Mouse (Mus musculus): ENCODE results near the gene 1700025G04Rik. TPM values are rescaled to one million over a fixed set of nuclear protein-coding genes. Genes with fewer than 3 reads are reported as not detected.

1700025G04Rik gene
- total RNA-seq, 1 experiment from 2014 or later, result 21.8 TPM

GRCm38 (mm10) chr1:151974424-151974823, 115.5 kb downstream of the 1700025G04Rik start:
- ATAC-seq (replicated peaks; ENCODE audit: low read depth, poor library complexity, severe bottlenecking), result no peak

GRCm38 (mm10) chr1:151973110-151973700, 116.7 kb downstream of the 1700025G04Rik start:
- no peak for ATAC-seq (replicated peaks; ENCODE audit: low read depth, poor library complexity, severe bottlenecking)

DNA sequence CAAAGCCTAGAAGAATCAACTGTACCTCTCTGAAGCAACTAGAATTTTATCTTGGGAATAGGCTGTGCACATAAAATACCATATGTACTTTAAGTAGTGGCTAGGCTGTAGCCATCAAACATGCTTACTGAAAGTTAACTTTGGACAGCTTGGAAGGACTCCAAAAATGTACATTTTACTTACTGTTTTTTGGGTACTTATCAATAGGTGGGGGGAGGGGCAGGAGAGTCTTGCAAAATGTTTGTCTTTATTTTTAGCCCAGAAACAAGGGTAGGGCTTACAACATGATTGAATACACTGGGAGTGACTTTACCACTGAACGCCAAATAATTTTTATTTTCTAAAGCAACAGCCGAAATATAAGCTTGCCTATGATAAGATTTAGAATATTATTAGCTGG, 118.3 kb downstream of the 1700025G04Rik start:
- no peak for ATAC-seq (replicated peaks; ENCODE audit: low read depth, poor library complexity, severe bottlenecking)

DNA sequence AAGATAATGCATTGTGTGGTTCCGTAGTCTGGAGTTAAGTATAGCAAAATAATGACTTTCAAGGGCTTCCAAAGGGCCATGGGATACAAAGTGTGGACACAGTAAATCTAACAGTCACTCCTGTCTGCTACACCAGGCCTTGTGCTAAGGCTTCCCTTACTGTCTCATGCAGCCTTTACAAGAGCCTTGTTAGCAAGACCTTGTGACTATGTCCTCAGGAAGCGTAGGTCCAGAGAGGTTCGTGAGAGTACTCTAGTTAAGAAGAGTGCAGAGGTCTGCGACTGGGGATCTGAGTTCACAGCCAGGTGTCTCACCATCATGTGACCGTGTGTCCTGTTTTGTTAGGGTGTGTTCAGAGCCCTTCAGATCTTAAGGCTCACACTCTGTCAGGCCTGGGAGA, 121.8 kb downstream of the 1700025G04Rik start:
- ATAC-seq (replicated peaks; ENCODE audit: low read depth, poor library complexity, severe bottlenecking), result no peak

DNA sequence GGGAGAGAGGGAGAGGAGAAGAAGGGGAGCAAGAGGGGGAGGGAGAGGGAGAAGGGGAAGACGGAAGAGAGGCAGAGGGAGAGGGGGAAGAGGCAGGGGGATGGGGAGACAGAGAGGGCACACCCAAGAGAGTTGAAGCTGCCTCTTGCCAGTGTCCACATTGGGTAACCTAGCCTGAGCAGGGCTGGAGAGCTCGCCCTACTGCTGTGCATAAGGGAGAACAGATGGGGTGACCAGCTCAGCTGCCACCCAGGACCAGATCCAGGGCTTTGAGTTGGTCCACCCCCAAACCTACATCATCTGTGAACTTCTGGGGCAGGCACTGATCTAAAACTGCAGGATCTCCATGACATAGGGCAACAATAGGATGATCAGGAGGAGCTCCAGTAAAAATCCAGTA, 125.1 kb downstream of the 1700025G04Rik start:
- ATAC-seq (replicated peaks; ENCODE audit: low read depth, poor library complexity, severe bottlenecking), result no peak

- no peak for ATAC-seq (replicated peaks; ENCODE audit: low read depth, poor library complexity, severe bottlenecking)
Observed at GRCm38 (mm10) chr1:151963248-151963647, 126.7 kb downstream of the 1700025G04Rik start.

DNA sequence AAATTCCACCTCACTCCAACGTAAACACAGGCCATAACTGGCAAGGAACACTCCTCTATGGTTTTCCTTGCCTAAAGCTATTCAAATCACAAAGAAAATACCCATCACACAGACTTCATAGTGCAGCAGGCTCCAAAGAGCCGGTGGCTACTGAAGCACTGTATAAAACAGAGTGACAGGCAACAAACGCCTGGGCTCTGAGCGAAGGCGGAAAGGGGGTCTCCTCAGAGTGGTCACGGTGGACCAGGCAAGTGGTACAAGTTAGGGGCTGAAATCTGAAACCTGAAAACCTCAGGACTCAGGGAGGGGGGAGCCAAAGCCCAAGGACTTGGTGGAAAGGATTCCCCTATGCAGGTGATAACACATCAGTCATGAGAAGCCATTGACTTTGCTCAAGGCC, 127.8 kb downstream of the 1700025G04Rik start:
- no peak for ATAC-seq (replicated peaks; ENCODE audit: low read depth, poor library complexity, severe bottlenecking)

DNA sequence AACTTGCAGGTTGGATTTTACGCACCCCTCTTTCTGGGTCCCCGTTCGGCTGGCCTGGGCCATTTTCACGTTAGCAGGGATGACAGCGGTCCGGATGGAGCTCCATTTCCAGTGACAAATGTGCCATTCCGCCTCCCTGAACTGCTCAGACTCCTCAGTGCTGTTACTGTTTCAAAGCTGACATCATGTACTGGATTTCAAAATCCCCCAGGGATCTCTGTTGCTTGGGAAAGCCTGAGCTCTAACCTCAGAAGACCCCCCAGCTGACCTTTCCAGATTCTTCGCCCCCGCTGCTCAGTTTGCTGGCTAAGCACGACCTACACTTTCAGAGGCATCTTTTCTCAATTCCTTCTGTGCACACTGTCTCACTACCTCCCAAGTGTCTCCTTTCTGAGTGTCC, 128.7 kb downstream of the 1700025G04Rik start:
- no peak for ATAC-seq (replicated peaks; ENCODE audit: low read depth, poor library complexity, severe bottlenecking)

- ATAC-seq (replicated peaks; ENCODE audit: low read depth, poor library complexity, severe bottlenecking), result no peak
Observed at GRCm38 (mm10) chr1:151959010-151959409, 130.9 kb downstream of the 1700025G04Rik start.

GRCm38 (mm10) chr1:151958442-151958841, 131.5 kb downstream of the 1700025G04Rik start:
- ATAC-seq (replicated peaks; ENCODE audit: low read depth, poor library complexity, severe bottlenecking), result peak; percentile 23; the same call in 1 of the 2 replicates

GRCm38 (mm10) chr1:151957669-151958068, 132.3 kb downstream of the 1700025G04Rik start:
- no peak for ATAC-seq (replicated peaks; ENCODE audit: low read depth, poor library complexity, severe bottlenecking)

DNA sequence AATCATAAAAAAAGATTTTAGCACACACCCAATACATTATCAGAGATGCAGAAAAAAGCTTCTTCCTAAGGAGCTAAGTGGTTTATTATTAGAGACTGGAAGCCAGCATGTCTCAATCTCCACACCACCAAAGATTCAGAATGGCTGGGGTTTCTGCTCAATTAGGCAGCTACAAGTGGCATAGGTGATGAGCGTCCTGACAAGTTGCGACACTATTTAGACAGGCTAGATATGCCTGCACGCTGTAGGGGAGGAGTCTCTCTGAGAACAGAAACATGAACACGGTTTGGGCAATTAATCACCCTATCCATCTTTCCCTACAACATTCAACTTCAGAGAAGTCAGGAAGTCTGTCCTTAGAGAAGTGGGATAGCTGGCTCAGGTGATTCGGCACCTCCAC, 134.1 kb downstream of the 1700025G04Rik start:
- ATAC-seq (replicated peaks; ENCODE audit: low read depth, poor library complexity, severe bottlenecking), result no peak

- ATAC-seq (replicated peaks; ENCODE audit: low read depth, poor library complexity, severe bottlenecking), result peak; percentile 94
Observed at GRCm38 (mm10) chr1:151953563-151953962, 136.4 kb downstream of the 1700025G04Rik start.

DNA sequence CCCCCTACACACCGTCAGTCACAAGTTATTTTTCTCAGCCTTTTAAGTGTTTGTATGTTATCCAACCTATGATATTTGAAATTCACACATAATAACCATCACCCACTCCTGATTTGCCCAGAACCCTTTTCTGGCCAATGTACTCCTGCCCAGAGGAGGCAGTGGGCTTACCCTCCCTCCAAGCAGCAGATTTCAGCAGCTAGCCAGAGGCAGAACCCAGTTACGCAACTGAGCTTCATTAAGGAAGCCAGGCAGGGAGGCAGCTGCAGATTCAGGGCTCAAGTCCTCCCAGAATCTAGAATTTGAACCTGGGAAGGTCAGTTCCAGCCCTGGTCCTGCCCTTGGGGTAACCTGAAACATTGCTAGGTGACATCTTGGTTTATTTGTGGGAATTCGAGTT, 141.9 kb downstream of the 1700025G04Rik start:
- ATAC-seq (replicated peaks; ENCODE audit: low read depth, poor library complexity, severe bottlenecking), result peak; percentile 62

DNA sequence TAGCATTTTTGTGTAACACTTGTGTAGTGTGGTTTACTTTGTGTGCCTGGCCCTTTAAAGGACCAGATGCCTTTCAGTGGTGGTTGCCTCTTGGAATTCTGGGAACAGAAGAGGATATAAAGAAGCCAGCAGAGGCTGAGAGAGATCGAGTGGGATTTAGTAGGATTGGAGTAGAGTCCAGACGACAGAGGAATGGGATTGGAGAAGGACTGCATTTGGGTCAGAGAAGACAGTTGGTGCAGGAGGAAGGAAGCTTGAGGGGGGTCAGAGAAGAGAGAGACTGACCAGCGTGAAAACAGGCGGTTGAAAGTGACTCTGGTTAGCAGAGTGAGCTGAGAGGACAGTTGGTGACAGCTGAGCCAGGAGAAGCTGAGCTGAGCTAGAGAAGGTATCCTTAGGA, 142.4 kb downstream of the 1700025G04Rik start:
- ATAC-seq (replicated peaks; ENCODE audit: low read depth, poor library complexity, severe bottlenecking), result no peak

- peak; percentile 50; the same call in 1 of the 2 replicates for ATAC-seq (replicated peaks; ENCODE audit: low read depth, poor library complexity, severe bottlenecking)
Observed at GRCm38 (mm10) chr1:151944457-151945223, 145.3 kb downstream of the 1700025G04Rik start.

GRCm38 (mm10) chr1:151943681-151944237, 146.2 kb downstream of the 1700025G04Rik start:
- no peak for ATAC-seq (replicated peaks; ENCODE audit: low read depth, poor library complexity, severe bottlenecking)

DNA sequence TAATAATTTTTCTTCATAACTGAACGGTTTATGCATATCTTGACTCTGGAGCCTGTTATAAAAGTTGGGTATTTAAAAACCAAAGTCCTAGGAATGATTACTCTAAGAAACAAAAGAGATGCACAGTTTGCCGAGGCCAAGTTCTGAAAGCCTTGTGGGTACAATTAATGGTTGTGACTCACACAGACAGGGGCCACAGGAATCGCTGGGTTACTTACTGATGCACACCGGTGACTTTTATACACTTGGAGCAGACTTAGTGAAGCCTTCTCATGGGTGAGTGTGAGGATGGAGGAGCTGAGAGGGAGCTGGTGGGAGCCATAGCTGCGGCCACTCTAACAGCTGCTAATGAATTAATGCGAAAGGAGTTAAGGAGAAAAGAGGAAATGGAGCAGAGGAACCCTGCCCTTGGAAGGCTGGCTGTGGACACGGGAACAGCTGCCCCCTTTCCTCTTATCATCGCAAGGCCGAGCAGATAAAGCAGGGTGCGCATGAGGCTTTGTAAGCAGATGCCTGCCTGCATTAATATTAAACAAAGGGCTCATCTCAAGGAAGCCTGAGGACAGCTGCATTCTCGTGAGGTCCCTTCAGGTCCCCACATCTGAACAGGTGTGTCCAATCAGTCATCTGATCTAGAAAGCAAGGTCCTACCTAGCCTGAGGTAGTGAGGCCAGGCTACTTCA, 146.8 kb downstream of the 1700025G04Rik start:
- no peak for ATAC-seq (replicated peaks; ENCODE audit: low read depth, poor library complexity, severe bottlenecking)

GRCm38 (mm10) chr1:151939987-151940386, 149.9 kb downstream of the 1700025G04Rik start:
- peak; percentile 20; the same call in 1 of the 2 replicates for ATAC-seq (replicated peaks; ENCODE audit: low read depth, poor library complexity, severe bottlenecking)

DNA sequence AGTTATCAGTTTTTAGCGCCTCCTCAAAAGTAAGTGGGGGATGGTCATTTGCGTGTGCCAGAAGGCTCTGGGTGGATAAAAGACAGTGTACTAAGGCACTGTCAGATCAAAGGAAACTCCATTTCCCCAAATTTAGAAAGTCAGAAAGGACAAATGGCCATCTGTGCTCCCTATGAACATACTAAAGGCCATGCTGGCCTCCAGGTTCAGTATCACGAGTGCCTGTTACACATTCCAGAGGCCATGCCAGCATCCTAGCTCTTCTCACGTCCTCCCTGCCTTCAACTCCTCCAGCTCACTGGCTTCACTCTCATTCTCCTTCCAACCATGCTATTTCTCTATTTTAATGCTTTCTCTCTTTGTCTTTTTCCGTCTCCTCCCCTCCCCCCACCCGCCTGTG, 150.4 kb downstream of the 1700025G04Rik start:
- ATAC-seq (replicated peaks; ENCODE audit: low read depth, poor library complexity, severe bottlenecking), result no peak

- no peak for ATAC-seq (replicated peaks; ENCODE audit: low read depth, poor library complexity, severe bottlenecking)
Observed at GRCm38 (mm10) chr1:151933605-151934004, 156.3 kb downstream of the 1700025G04Rik start.
